Mouse (Mus musculus) heart, embryonic 14.5 days (tissue): ENCODE data around the gene Timp2. TPM values are rescaled to one million over a fixed set of nuclear protein-coding genes. Genes with fewer than 3 reads are reported as not detected.
A peak's percentile ranks its signal among the peaks of the same experiment; 100 is the strongest.

Experiments
- ATAC-seq: fragments of 200-750 bp; cut with Nextera tagmentation; 2 replicates; pipeline ENCODE4 v1.8.0; 2017; ENCODE audit warnings: low read depth, moderate TSS enrichment; ENCODE audit not compliant: insufficient number of reproducible peaks, insufficient read depth, low FRiP score
- H3K27ac ChIP-seq, 2 experiments: fragments of 200-500 bp in 1 of 2; fragments of 300-500 bp in 1 of 2; sonication (generic) in 1 of 2; replicated peaks in 1 of 2; 2 replicates each; pipeline ENCODE4 v1.5.1; 2012 to 2014; ENCODE audit warnings: low read depth in 2 of 2, low read length in 2 of 2, control low read depth in 1 of 2, mild to moderate bottlenecking in 1 of 2, mixed read lengths in 1 of 2; ENCODE audit not compliant: control insufficient read depth in 1 of 2, insufficient read depth in 1 of 2
- H3K27me3 ChIP-seq: fragments of 300-500 bp; sonication (generic); 2 replicates; pipeline ENCODE4 v1.6.1; 2014; ENCODE audit warnings: mild to moderate bottlenecking, low read length, control low read depth; ENCODE audit not compliant: control insufficient read depth, insufficient read depth
- H3K36me3 ChIP-seq: fragments of 300-500 bp; sonication (generic); 2 replicates; pipeline ENCODE4 v1.6.1; 2014; ENCODE audit warnings: mild to moderate bottlenecking, control low read depth, low read length, mixed read lengths; ENCODE audit not compliant: control insufficient read depth, insufficient read depth
- H3K4me1 ChIP-seq, 2 experiments: fragments of 200-500 bp in 1 of 2; fragments of 300-500 bp in 1 of 2; sonication (generic) in 1 of 2; 2 replicates each; pipeline ENCODE4 v1.6.1; 2012 to 2014; ENCODE audit warnings: low read length in 2 of 2, control low read depth in 1 of 2, mixed read lengths in 1 of 2; ENCODE audit not compliant: control insufficient read depth in 2 of 2, insufficient read depth in 2 of 2
- H3K4me2 ChIP-seq: fragments of 300-500 bp; sonication (generic); 2 replicates; pipeline ENCODE4 v1.6.1; 2014; ENCODE audit warnings: mild to moderate bottlenecking, low read length
- H3K4me3 ChIP-seq, 2 experiments: fragments of 200-500 bp in 1 of 2; fragments of 300-500 bp in 1 of 2; sonication (generic) in 1 of 2; 2 replicates each; pipeline ENCODE4 v1.5.1; 2012 to 2014; ENCODE audit warnings: low read length in 2 of 2, mild to moderate bottlenecking in 2 of 2, control low read depth in 1 of 2, low read depth in 1 of 2, moderate library complexity in 1 of 2; ENCODE audit not compliant: control insufficient read depth in 1 of 2, insufficient read depth in 1 of 2
- H3K9ac ChIP-seq: fragments of 300-500 bp; sonication (generic); 2 replicates; pipeline ENCODE4 v1.6.1; 2014; ENCODE audit warnings: mild to moderate bottlenecking, low read length
- H3K9me3 ChIP-seq: fragments of 300-500 bp; sonication (generic); 2 replicates; pipeline ENCODE4 v1.6.1; 2016; ENCODE audit warnings: low read length, control low read depth; ENCODE audit not compliant: control insufficient read depth
- WGBS: fragments of 180-500 bp; shearing (Covaris S2); extraction: QIAGEN DNeasy Blood & Tissue Kit; methylation state at CpG from one replicate; pipeline ENCODE4 v1.1.7; 2014; 5-methylcytosine and 5-hydroxymethylcytosine counted together
- polyA plus RNA-seq: library from polyadenylated mRNA; unstranded; fragments of >200 nt; fragmentation: Nextera tagmentation; extraction: Ambion mirVana; gene quantifications from 2 replicates; pipeline ENCODE4 v1.2.1, GENCODE M21; 2014

Gene Timp2
- polyA plus RNA-seq, 1 experiment from 2014 or later = 99.2 TPM

- peaks cover 6 to 14% of the 10 kb centered on the region in 2 experiments for H3K4me1 ChIP-seq
- no peaks in the 10 kb centered on the region for H3K9me3 ChIP-seq
- H3K36me3 ChIP-seq = no peaks in the 10 kb centered on the region
- no peaks in the 10 kb centered on the region for H3K27me3 ChIP-seq
- no peak overlapping the region for H3K4me2 ChIP-seq
- no peak overlapping the region for H3K9ac ChIP-seq
- no peak for ATAC-seq
- H3K4me3 ChIP-seq = no peak overlapping the region
- 74% methylated on average over 5 of the region's 5 CpGs for WGBS
- H3K27ac ChIP-seq = no peak overlapping the region
These were observed 13.7 kb upstream of the Timp2 start for GRCm38 (mm10) chr11:118369251-118369650.

GRCm38 (mm10) chr11:118368330-118368729 is 12.8 kb upstream of the Timp2 start:
- 66% methylated on average over 3 of the region's 3 CpGs for WGBS

GRCm38 (mm10) chr11:118366559-118366958 is 11.0 kb upstream of the Timp2 start:
- Histone ChIP-seq H3K4me2 (no peak overlapping the region), H3K27ac (no peak overlapping the region)
- 56% methylated on average over 8 of the region's 8 CpGs for WGBS

More at GRCm38 (mm10) chr11:118368330-118368729, 12.8 kb upstream of the Timp2 start:
- Histone ChIP-seq H3K9me3 (no peaks in the 10 kb centered on the region), H3K4me1 (peaks cover 13 to 18% of the 10 kb centered on the region in 2 experiments), H3K36me3 (no peaks in the 10 kb centered on the region), H3K27ac (no peak overlapping the region), H3K27me3 (no peaks in the 10 kb centered on the region), H3K9ac (no peak overlapping the region), H3K4me3 (no peak overlapping the region), H3K4me2 (no peak overlapping the region)
- ATAC-seq = no peak

GRCm38 (mm10) chr11:118366108-118366507 is 10.6 kb upstream of the Timp2 start:
- Histone ChIP-seq H3K9me3 (no peaks in the 10 kb centered on the region), H3K36me3 (no peaks in the 10 kb centered on the region), H3K4me1 (peaks cover 22 to 25% of the 10 kb centered on the region in 2 experiments), H3K9ac (no peak overlapping the region), H3K4me2 (no peak overlapping the region), H3K27ac (peak overlapping the region in 1 of 2 experiments; percentile 21; a peak in 1 of 4 replicates), H3K27me3 (no peaks in the 10 kb centered on the region), H3K4me3 (no peak overlapping the region)
- 31% methylated on average over 3 of the region's 3 CpGs for WGBS
- no peak for ATAC-seq

More at GRCm38 (mm10) chr11:118366559-118366958, 11.0 kb upstream of the Timp2 start:
- Histone ChIP-seq H3K27me3 (no peaks in the 10 kb centered on the region), H3K36me3 (no peaks in the 10 kb centered on the region), H3K4me3 (no peak overlapping the region), H3K9ac (no peak overlapping the region), H3K4me1 (peaks cover 22 to 24% of the 10 kb centered on the region in 2 experiments), H3K9me3 (no peaks in the 10 kb centered on the region)
- ATAC-seq = no peak

GRCm38 (mm10) chr11:118365171-118365570 is 9.6 kb upstream of the Timp2 start:
- Histone ChIP-seq H3K9me3 (no peaks in the 10 kb centered on the region), H3K36me3 (no peaks in the 10 kb centered on the region), H3K27ac (peak overlapping the region; percentile 39 to 55; a peak in 3 of 4 replicates), H3K27me3 (no peaks in the 10 kb centered on the region), H3K4me3 (no peak overlapping the region), H3K4me1 (peaks cover 25 to 32% of the 10 kb centered on the region in 2 experiments), H3K9ac (no peak overlapping the region), H3K4me2 (no peak overlapping the region)
- ATAC-seq = no peak
- WGBS = 44% methylated on average over 7 of the region's 7 CpGs

GRCm38 (mm10) chr11:118364021-118364420 is 8.5 kb upstream of the Timp2 start:
- Histone ChIP-seq H3K4me2 (no peak overlapping the region; the same call in 1 of the 2 replicates), H3K27ac (peak overlapping the region in 1 of 2 experiments; percentile 88; a peak in 2 of 4 replicates), H3K4me1 (peaks cover 25 to 32% of the 10 kb centered on the region in 2 experiments), H3K4me3 (no peak overlapping the region), H3K9me3 (no peaks in the 10 kb centered on the region), H3K9ac (no peak overlapping the region), H3K36me3 (no peaks in the 10 kb centered on the region), H3K27me3 (no peaks in the 10 kb centered on the region)
- no peak for ATAC-seq
- WGBS = 69% methylated on average over 4 of the region's 4 CpGs

- peak; percentile 69 for ATAC-seq
- Histone ChIP-seq H3K4me1 (peaks cover 25 to 32% of the 10 kb centered on the region in 2 experiments), H3K4me2 (peak overlapping the region; percentile 52), H3K36me3 (no peaks in the 10 kb centered on the region), H3K27ac (peak overlapping the region; percentile 82 to 88), H3K4me3 (no peak overlapping the region), H3K9me3 (no peaks in the 10 kb centered on the region), H3K9ac (peak overlapping the region; percentile 60), H3K27me3 (no peaks in the 10 kb centered on the region)
- 3% methylated on average over 8 of the region's 8 CpGs for WGBS
These were observed 7.5 kb upstream of the Timp2 start for GRCm38 (mm10) chr11:118362971-118363518.

- WGBS = 67% methylated on average over 1 of the region's 1 CpGs
- ATAC-seq = no peak
- no peak overlapping the region for H3K4me3 ChIP-seq
- peaks cover 25 to 32% of the 10 kb centered on the region in 2 experiments for H3K4me1 ChIP-seq
- H3K36me3 ChIP-seq = no peaks in the 10 kb centered on the region
- no peak overlapping the region for H3K4me2 ChIP-seq
- H3K27me3 ChIP-seq = no peaks in the 10 kb centered on the region
- H3K27ac ChIP-seq = peak overlapping the region; percentile 64 to 88; a peak in 3 of 4 replicates
- peak overlapping the region; percentile 60 for H3K9ac ChIP-seq
- no peaks in the 10 kb centered on the region for H3K9me3 ChIP-seq
These were observed 7.0 kb upstream of the Timp2 start for GRCm38 (mm10) chr11:118362501-118362900.
